Mouse (Mus musculus): ENCODE data around the gene Mgat4b.

The Mgat4b gene

GRCm38 (mm10) chr11:50253393-50253792 is 42.7 kb downstream of the Mgat4b start:
- no peak for DNase-seq

GRCm38 (mm10) chr11:50254010-50254580 is 43.4 kb downstream of the Mgat4b start:
- no peak for DNase-seq

GRCm38 (mm10) chr11:50256615-50257014 is 45.9 kb downstream of the Mgat4b start:
- no peak for DNase-seq

GRCm38 (mm10) chr11:50258310-50258709 is 47.6 kb downstream of the Mgat4b start:
- no peak for DNase-seq

- peak in 1 of 2 experiments; percentile 38 for DNase-seq
These were observed 51.3 kb downstream of the Mgat4b start for GRCm38 (mm10) chr11:50262020-50262419.

- peak in 1 of 2 experiments; percentile 17 for DNase-seq
These were observed 52.5 kb downstream of the Mgat4b start for GRCm38 (mm10) chr11:50263198-50263597.

- peak; percentile 24 to 37 for DNase-seq
These were observed 55.2 kb downstream of the Mgat4b start for GRCm38 (mm10) chr11:50265931-50266330.

GRCm38 (mm10) chr11:50266997-50267396 is 56.3 kb downstream of the Mgat4b start:
- DNase-seq: no peak

- DNase-seq: no peak
These were observed 58.5 kb downstream of the Mgat4b start for GRCm38 (mm10) chr11:50269163-50269562.

- DNase-seq: no peak
These were observed 59.2 kb downstream of the Mgat4b start for GRCm38 (mm10) chr11:50269885-50270284.

- DNase-seq: no peak
These were observed 62.1 kb downstream of the Mgat4b start for GRCm38 (mm10) chr11:50272819-50273218.

GRCm38 (mm10) chr11:50275077-50275476 is 64.4 kb downstream of the Mgat4b start:
- no peak for DNase-seq

- DNase-seq: peak in 1 of 2 experiments; percentile 36
These were observed 65.0 kb downstream of the Mgat4b start for GRCm38 (mm10) chr11:50275568-50276151.

GRCm38 (mm10) chr11:50277025-50277424 is 66.3 kb downstream of the Mgat4b start:
- no peak for DNase-seq

GRCm38 (mm10) chr11:50277706-50278105 is 67.0 kb downstream of the Mgat4b start:
- no peak for DNase-seq

GRCm38 (mm10) chr11:50279005-50279404 is 68.3 kb downstream of the Mgat4b start:
- DNase-seq: peak in 1 of 2 experiments; percentile 15

GRCm38 (mm10) chr11:50280053-50280452 is 69.4 kb downstream of the Mgat4b start:
- DNase-seq: no peak

Measured in lung, adult 18-20 months (tissue).